Mouse (Mus musculus) heart, adult 11 months (tissue): ENCODE results near the gene Rybp.

ENCODE experiments used
- DNase-seq: peaks from one replicate; pipeline ENCODE4 v3.0.0; 2022

The Rybp gene

DNA sequence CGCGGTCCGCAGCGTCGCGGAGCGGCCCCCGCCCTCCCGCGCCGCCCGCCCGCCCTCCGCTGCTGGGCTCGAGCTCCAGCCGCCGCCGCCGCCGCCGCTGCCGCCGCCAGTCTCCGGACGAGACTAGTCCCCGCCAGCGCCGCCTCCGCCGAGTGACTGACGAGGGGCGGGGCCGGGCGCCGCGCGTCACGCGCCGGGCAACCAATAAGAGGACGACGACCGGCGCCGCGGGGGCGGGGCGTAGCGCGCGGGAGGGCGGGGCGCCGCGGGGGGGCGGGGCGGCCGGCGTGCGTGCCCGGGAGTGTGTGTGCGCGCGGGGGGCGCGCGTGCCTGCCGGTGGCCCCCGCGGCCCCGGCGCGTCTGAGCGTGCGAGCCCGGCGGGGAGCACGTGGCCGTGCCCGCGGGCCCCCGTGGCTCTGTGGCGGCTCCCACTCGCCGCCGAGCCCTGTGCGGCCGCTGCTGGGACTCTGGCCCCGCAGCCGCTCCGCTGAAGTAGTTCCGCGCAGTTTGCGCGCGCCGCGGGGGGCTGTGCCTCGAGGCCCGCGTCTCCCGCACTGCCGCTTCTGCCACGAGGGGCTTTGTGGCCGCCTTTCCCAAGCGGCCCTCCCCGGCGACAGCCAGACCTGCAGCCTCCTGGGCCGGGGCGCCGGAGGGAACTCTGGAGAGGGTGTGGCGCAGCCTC lies at the start of gene Rybp:
TSS of gene Rybp (minus strand) at position 152 of the 682 bp plus-strand sequence.
- peak; percentile 100 for DNase-seq

DNA sequence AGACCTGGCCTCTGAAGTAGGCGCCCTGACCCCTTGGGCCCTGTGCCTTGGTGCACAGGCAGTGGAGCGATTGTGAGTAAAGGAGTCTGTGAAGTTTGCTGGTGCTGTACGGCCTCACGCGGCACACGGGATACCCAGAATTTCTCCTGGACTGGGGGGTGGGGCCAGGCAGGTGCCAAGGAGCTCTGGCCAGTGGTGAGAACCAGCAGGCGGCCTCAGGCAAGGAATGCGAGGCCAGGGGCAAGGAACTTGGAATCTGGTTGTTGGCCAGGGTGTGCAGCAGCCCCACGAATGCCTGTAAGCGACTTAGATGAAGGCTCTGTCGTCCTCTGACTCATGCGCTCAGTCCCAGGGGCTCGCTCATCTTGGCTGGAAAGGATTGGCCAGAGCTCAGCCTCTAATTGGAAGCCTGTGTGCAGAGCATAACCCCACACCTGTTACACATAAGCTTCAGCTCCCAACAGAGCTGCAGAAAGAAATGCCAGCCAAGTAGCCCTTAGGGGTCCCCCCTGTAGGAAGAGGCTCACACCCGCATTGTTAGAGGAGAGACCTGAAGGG lies 49.4 kb upstream of the Rybp start:
- peak; percentile 94 for DNase-seq

DNA sequence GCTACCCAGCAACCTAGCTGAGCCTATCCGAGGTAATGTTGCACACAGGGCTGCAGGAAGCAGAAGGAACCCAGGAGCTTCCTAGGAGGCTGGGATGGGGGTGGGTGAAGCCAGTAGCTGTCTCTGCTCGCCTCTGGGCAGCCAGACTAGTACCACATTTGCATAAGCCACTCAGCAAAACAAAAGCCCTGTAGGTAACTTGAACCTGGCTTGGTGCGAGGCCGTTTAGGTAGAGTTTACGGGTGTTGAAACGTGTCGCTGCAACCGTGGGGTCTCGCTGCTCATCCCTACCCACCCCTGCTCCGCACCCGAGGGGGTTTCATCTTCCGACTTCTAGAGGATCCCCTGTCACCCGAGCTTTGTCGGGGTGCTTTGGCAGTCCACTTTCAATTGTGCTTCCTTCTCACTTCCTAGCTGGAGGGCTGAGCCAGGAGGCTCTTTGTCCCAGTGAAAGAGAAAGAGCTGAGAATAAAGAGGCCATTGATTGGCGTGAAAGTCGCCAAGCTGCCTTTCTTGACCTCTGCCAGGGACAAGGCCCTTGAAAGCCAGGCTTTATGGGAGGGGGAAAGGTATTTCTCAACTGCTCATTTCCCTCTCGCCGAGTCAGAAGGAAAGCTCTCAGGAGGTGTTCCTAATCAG lies 48.3 kb upstream of the Rybp start:
- no peak for DNase-seq

DNA sequence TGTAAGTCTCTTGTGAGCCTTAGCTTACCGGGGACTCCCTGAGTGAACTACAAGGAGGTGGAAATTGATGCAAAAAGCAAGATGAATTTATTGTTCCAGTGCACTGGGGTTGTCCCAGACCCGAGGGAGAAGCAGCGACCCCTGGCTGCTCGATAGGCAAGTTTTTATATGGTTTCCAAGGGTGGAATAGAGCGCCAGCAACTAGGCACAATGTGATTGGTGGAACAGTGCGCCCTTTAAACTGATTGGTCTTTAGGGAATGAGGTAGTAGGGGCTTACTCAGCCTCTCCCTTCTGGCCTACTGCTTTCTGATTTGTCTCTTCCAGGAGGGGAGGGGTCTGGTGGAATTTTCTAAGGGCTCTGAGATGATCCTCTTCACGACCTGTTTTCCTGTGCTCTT lies 46.5 kb upstream of the Rybp start:
- no peak for DNase-seq

DNA sequence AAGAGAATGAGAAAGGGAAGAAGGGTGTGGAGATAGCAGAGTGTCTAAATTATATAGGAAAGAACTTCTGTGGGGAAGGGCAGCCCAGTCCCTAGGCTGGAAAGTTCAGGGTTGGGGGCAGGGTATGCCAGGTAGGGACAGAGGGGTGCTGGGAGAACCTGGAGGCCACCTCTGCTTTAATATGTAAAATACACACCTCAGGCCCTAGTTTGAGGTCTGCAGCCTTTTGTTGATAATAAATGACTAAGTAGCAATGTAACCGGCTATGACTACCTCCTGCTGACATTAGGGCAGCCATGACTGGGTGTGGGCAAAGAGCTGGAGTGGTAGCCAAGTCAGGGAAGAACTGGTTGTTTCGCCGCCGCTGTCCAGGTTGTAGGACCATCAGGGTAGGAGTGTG lies 45.2 kb upstream of the Rybp start:
- DNase-seq = no peak

DNA sequence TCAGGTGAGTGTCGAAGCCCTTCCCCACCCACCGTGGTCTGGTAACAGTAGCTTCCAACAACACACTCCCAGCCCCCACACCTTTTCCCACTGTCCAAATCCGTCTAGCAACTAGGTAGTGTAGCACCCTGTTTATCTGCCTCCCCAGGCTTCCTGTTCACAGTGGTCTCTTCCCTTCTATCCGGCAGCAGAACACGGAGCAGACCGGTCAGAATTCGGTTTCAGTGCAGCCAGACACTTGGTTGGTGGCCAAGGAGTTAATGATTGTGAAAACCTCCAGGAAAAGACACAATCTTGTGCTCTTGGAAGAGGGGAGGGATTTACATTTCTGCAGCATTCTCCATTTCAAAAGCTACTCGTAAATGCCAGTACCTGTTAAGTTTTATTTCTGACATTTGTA lies 44.3 kb upstream of the Rybp start:
- no peak for DNase-seq

DNA sequence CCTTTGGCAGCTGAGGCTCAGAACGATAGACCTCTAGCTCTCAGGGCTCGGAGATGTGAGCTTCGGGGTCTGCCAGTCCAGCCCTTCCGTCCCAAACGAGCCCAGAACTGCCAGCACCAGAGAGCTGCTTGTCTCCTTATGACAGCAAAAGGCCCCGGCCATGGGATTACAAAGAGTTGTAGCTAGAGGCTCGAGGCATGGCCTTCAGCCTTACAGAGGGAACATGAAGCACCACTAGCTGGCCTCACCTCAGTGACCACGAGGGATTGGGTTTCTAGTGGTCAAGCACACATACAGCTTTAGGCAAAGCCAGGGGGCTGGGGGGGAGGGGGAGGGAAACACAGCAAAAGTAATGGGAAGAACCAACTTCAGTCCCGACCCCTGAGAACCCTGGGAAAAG lies 43.8 kb upstream of the Rybp start:
- no peak for DNase-seq

DNA sequence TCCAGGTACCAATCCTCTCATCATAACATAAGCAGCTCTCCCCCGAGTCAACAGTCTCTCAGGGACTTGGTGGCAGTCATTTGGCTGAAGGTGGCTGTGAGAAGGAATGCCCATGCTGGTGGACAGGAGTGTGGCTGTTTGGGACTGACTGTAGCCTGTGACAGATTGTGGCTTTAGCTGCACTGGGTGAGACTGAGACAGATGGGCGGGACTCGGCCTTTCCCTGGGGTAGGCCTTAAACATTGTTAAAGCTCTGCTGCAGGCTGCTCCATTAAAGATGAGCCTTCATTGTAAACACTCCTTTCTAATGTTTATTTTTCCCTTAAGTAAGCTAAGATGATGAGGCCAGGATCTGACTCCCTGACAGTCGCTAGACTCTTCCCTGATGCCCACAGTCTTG lies 42.3 kb upstream of the Rybp start:
- DNase-seq = no peak

DNA sequence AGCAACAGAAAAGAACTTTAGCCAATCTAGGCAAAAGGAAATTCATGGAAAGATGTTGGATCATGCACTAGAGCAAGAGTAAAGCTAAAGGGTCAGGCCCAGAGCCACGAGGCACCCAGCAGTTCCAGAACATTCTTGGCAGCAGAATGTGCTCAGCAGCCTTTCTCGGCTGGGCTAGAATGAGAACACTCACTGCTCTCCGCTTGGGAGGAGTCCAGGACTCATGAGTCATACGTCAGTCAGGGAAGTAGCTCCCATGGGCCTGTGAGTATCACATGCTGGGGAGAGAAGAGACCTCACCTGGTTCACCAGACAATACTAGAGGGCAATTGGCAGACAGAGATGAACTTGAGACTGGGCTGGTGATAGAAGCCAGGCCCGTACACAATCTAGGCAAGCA lies 39.8 kb upstream of the Rybp start:
- peak; percentile 99 for DNase-seq

DNA sequence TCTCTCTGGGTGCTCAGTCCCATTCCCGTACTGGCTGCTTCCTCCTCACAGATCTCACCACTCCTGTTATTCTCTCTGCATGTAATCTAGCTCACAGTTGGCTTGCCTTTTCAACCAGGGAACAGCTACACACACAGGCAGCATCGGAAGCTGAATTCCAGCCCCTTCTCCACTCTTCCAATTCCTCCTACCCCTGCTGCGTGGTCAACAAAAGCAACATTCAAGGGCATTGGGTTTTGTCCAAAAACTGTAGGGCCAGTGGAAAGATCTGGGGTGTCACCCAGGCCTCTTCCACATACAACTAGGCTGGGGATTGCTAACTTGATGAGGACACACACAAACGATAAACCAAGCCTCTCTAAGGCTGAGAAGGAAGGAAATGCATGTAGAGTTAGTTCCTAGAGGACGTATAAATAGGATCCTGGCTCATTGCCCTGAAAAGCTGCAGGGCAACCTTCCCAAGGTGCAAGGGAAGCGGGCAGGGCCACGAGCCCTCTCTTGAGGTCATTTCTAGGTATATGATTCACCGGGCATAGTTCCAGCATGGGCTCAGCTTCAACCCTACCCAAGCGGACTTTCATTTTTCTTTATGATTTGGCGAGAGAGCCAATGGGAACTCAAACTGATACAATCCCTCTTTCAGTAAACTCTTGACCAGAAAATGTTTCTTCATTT lies 36.6 kb upstream of the Rybp start:
- peak; percentile 90 for DNase-seq

DNA sequence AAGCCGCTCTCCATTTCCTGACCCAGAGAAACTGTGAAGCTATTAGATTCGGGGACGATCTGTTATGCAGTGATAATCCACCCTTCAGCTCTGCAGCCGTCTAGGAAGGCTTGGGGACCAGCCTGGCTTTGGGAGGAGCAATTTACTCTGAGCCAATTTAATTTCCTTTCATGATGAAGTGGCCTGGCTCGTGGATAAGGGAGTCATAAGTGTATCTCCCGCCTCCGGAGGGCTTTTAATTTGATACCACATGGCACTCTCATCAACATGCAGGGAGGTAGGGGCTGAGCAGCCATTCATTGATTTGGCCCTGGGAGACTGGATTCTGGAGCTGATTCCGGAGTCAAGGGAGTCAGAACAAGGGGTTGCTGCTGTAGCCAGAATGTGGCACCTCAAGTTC lies 35.3 kb upstream of the Rybp start:
- DNase-seq = no peak

DNA sequence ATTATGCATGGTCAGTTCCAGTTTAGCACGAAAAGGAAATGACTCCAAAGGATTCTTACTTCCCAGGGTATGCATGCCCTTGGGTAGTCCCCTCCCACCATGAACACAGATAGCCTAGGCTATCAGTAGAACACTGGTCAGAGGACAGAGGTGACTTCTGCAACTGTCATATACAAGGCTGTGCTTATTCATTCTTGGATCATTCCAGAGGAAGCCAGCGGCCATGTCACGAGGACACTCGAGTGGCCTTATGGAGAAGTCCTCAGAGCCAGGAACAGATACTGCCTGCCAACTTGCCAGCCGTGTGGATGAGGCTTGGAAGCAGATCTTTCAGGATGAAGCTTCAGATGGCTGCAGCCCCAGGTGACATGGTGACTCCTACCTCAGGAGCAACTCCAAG lies 34.9 kb upstream of the Rybp start:
- DNase-seq = peak; percentile 91

DNA sequence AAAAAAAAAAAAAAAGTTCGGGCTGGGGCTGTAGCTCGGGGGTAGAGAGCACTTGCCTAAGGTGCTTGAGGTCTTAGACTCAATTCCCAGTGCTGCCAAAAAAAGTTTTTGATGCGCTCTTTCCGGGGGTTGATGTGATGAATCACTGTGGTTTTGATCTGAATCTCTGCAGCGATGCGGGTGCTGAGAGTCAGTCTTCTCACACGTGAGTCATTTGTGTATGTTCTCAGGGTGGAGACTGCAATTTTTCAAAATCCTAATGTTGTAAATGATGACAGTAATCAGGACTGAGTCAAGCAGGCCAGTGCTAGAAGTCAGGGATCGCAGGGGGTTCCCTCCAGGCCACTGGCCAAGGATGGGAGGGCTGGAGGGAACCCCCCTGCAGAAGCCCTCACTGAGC lies 26.9 kb upstream of the Rybp start:
- no peak for DNase-seq

DNA sequence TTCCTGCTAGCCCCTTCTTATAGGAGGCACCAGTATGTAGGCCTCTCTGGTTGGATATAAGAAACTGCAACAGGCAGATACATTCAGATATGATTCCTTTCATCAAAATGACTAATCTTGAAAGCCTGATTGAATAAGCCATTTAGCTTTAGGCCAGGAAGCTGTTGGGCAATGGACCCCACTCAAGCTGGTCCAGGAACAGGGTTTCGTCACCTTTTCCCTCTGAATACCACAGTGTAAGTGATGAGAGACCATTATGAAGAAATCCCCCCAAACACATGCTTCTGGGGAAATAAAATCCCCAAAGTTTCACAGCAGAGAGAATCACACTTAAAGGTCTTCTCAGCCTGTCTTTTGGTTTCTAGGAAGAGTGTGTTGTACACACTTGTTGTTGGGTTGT lies 23.9 kb upstream of the Rybp start:
- DNase-seq = no peak

DNA sequence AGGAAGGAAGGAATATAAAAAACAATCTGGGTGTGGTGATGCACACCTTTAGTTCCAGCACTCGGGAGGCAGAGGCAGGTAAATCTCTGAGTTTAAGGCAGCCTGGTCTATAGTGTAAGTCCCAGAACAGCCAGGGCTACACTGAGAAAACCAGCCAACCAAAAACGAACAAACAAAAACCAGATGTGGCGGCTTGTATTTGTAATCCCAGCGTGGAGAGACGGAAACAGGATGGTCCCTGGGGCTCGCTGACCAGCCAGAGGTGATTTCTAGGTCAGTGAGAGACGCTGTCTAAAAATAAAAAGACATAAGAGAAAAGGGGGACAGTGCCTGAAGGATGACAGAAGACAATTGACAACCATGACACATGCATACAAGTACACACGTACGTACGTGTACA lies 17.5 kb upstream of the Rybp start:
- DNase-seq = no peak

DNA sequence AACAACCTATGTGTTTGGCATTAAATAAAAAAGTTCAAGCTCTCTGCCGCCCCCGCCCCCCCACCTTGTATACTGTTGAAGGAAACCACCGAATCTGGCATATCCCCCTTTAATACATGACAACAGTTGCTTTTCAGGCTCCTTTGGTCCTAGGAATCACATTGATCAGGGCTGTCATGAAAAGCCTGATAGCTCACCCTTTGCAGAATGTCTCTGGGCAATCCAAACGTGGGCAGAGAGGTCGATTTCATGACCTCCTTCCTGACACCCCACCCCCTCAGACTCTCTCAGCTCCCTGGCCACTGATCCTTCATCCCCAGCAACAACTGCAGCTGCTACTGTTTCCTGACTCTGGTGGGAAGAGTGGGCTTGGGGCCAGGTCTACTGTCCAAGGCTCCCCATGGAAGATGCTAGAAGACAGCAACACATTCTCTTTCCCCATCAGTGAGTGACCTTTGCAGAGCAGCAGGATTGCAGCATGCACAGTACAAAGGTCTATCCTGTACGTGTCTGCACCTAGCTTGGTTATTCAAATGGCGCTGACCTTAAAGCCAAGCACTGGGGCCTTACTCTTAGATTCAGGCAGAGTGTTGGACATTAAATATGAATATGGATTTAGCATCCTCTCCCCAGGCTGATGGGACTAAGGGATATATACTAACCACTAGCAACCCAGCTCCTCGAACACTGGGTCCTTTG lies 14.3 kb upstream of the Rybp start:
- DNase-seq = no peak

DNA sequence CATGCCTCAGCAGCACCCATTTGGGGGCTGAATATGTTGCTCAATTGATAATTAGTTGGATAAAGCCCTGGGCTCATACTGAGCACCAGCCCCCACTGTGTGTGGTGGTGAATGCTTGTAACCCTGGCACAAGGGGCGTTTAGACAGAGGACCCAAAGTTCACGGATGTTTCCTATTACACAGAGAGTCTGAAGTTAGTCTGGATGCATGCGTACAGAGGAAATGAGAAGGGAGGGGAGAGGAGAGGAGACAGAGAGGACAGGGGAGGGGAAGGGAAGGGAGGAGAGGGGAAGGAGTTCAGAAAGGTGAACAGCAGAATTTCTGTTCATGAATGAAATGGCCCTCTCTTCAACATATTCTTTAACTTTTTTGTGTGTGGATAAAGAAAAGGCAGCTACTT lies 13.5 kb upstream of the Rybp start:
- no peak for DNase-seq

DNA sequence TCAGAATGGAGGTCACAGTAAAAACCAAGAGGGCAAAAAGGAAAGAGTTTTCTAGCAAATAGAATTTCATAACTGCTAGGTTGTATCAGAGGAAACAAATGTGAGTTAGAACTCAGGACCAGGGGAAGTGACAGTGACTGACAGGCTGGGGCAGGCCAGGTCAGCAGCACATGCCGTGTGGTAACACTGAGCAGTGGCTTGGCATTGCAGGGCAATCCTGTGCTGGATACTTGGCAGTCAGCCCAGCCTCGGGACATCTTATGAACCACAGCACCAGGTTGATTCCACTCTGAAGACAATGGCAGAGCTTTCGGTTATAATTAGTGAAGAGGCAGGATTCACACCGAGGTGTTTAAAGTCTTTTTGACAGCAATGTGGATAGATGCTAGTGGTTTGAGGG lies 11.7 kb upstream of the Rybp start:
- DNase-seq = peak; percentile 96

DNA sequence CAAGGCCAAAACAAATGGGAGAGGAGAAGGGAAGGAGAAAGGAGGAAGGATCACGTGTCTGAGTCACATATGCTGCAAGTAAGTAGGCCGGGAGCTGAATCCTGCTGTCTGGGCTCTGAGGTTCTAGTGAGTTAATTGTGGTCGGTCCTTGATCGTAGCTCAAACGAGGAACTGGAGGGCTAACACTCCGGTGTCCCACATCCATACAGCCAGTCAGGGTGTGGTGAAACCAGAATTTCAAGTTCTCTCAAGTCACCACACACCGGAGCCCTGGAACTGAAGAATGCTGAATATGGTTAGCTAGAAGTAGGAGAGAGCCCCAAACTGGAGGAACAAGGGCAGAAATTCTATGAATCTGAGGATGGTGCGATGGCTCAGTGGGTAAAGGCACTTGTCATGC lies 10.3 kb upstream of the Rybp start:
- DNase-seq = peak; percentile 74

DNA sequence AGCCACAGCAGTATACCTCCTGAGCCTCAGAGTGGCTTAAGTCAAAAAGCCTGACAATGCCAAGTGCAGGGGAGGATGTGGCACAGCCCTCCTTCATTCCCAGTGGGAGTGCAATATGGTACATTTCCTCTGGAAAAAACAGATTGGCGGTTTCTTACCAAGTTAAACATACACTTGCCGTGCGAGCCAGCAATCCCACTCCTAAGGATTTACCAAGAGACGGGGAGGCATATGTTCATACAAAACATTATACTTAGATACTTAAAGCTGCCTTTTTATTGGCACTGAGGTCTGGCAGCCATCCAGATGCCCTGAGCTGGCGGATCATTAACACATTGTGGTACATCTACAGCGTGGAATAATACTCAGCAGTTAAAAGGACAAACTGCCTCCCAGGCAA lies 5.1 kb upstream of the Rybp start:
- DNase-seq = peak; percentile 82

DNA sequence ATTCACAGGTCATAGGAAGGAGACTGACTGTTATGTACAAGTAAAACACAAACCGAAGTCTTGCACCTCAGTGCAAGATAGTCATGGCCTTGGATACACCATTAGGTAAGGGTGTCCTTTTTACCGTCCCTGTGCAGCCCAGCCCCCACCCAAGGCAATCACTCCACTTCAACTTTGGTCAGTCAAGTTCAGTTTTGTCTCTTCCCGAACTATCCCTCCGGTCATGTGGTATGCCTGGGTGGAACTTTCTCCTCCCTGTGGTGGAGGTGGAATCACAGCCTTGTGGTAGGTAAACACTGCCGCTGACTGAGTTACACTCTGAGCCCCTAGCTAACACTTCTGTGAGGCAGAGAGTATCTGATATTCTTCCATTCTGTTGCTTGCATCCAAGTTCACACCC lies 1.8 kb upstream of the Rybp start:
- peak; percentile 87 for DNase-seq

DNA sequence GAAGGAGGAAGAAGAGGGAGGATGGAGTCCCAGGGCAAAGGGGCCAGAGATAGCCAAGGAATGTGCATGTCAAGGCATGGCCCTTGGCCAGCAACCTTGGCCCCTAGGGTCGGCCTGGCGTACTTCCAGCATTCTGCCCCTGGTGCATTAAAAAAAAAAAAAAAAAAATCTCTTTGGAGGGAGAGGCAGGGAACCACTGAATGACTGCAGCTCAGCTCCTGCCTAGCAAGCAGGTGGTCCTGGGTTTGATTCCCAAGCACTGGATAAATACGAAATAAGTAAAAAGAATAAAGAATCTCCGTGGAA lies 1.4 kb upstream of the Rybp start:
- no peak for DNase-seq

DNA sequence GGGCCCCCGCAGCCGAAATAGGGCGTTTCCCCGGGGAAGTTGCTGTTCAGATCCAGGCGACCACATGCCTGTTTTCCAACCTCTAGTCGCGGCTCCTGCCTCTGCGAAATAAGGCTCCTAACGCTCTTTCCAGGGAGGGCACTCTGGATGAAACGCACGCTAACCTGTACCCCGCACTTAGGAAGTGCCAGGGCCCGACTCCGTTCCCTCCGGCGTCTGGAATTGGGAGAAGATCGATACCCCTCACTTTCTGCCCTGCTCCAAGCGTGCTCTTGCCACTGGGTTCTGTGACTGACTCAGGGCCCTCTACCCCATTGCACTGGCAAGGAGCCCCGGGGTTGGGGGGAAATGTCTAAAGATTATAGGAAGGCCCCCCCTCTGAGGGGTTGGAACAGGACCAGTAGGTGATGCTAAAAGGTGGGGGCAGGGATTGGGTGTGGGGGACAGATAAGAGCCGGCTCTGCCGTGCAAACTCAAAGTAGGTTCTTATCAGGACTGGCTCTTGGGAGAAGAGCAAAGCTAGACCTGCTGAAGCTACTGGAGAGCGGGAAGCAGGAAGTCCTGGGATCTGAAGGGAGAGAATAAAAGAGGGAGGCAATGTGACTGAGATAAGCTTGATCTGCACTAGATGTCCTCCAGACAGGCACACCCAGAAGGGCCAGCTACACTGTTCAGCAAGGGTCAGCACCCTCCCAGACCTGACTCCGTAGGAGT lies 888 bp upstream of the Rybp start:
- peak; percentile 94 for DNase-seq
